Mouse (Mus musculus): ENCODE results near the gene Glipr2.

The Glipr2 gene

GRCm38 (mm10) chr4:44010893-44011292 lies 53.7 kb downstream of the Glipr2 start:
- DNase-seq: no peak

GRCm38 (mm10) chr4:44011799-44012198 lies 54.6 kb downstream of the Glipr2 start:
- no peak for DNase-seq

- DNase-seq: peak; percentile 98
Measured at GRCm38 (mm10) chr4:44012376-44013367, 55.5 kb downstream of the Glipr2 start.

GRCm38 (mm10) chr4:44013391-44014070 lies 56.3 kb downstream of the Glipr2 start:
- no peak for DNase-seq

- peak; percentile 34 for DNase-seq
Measured at GRCm38 (mm10) chr4:44016071-44016470, 58.9 kb downstream of the Glipr2 start.

- DNase-seq: no peak
Measured at GRCm38 (mm10) chr4:44016791-44017190, 59.6 kb downstream of the Glipr2 start.

GRCm38 (mm10) chr4:44022323-44022722 lies 65.1 kb downstream of the Glipr2 start:
- DNase-seq: no peak

GRCm38 (mm10) chr4:44022766-44023165 lies 65.6 kb downstream of the Glipr2 start:
- DNase-seq: no peak

- no peak for DNase-seq
Measured at GRCm38 (mm10) chr4:44023681-44024080, 66.5 kb downstream of the Glipr2 start.

- no peak for DNase-seq
Measured at GRCm38 (mm10) chr4:44024241-44024640, 67.0 kb downstream of the Glipr2 start.

- no peak for DNase-seq
Measured at GRCm38 (mm10) chr4:44025570-44025969, 68.4 kb downstream of the Glipr2 start.

All from layer of hippocampus, adult 9-11 months (tissue).